Mouse (Mus musculus): Measurements from ENCODE around the gene Stab2.

GRCm38 (mm10) chr10:86895531-86895930 lies 112.3 kb downstream of the Stab2 start:
- TF ChIP-seq POLR2A (IDR thresholded peaks at IDR 0.05; ENCODE audit: extremely low read depth, insufficient read depth, low read length) (no peak), CTCF (IDR thresholded peaks at IDR 0.05; ENCODE audit: low read depth, low read length) (no peak)

Measured in liver, adult 2 months (tissue).